Mouse (Mus musculus): Measurements from ENCODE around the gene Ttbk2. TPM values are rescaled to one million over a fixed set of nuclear protein-coding genes. Genes with fewer than 3 reads are reported as not detected.
A peak's percentile ranks its signal among the peaks of the same experiment; 100 is the strongest.

Ttbk2 gene
- polyA plus RNA-seq (2015; fragmentation: Nextera tagmentation; extraction: Ambion mirVana), result 2.0 and 2.3 TPM in 2 replicates

- Histone ChIP-seq H3K4me3 (ENCODE audit: low read depth, low read length) (peak within 1 kb of the TSS; percentile 85), H3K27ac (ENCODE audit: low read depth, low read length) (0 out of 2 replicates have a peak within 1 kb of the TSS, but pooled peaks have one; percentile 24), H3K27me3 (replicated peaks; ENCODE audit: control insufficient read depth, insufficient read depth, low read length) (no peaks in the 10 kb centered on the region), H3K9ac (ENCODE audit: low read depth, low read length) (peak within 1 kb of the TSS; percentile 75), H3K4me1 (replicated peaks; ENCODE audit: control insufficient read depth, insufficient read depth, low read length) (no peaks in the 10 kb centered on the region), H3K9me3 (ENCODE audit: control insufficient read depth) (no peaks in the 10 kb centered on the region), H3K4me2 (replicated peaks; ENCODE audit: low read depth) (peak within 1 kb of the TSS; percentile 72), H3K36me3 (ENCODE audit: control insufficient read depth, insufficient read depth) (no peaks in the 10 kb centered on the region)
- ATAC-seq, result peak; percentile 99
- 1% methylated on average over 39 of the region's 39 CpGs for WGBS
- peak; percentile 43 for TF ChIP-seq CTCF (IDR thresholded peaks at IDR 0.05; ENCODE audit: low read depth)
Observed at GRCm38 (mm10) chr2:120850424-120851082, at the start of gene Ttbk2. Ttbk2 (minus strand) TSS chr2:120850604.

GRCm38 (mm10) chr2:120896361-120896760, 46.0 kb upstream of the Ttbk2 start:
- WGBS, result 96% methylated on average over 3 of the region's 3 CpGs
- H3K9ac ChIP-seq (ENCODE audit: low read depth, low read length), result no peak overlapping the region

DNA sequence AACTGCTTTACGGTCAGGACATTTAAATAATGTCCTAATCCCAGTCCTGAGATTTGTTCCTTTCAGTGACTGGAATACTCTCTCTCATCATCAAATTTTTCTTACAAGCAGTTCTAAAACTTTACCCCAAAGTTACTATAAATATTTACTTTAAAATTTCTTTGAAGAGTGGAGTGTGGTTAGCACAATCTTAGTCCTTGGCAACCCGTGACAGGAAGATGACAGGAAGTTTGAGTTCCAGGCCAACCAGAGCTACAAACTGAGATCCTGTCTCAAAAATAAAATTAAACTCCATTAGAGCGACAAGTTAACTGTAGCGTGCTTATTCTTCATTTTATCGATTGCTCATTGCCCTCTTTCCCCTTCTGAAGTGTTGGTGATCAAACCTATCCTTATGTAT, 37.2 kb upstream of the Ttbk2 start:
- no peak overlapping the region for H3K9ac ChIP-seq (ENCODE audit: low read depth, low read length)
- WGBS, result 80% methylated on average over 5 of the region's 5 CpGs
- H3K36me3 ChIP-seq (ENCODE audit: control insufficient read depth, insufficient read depth), result peaks cover 56% of the 10 kb centered on the region
- no peaks in the 10 kb centered on the region for H3K9me3 ChIP-seq (ENCODE audit: control insufficient read depth)
- no peaks in the 10 kb centered on the region for H3K4me1 ChIP-seq (replicated peaks; ENCODE audit: control insufficient read depth, insufficient read depth, low read length)
- no peak overlapping the region for H3K4me3 ChIP-seq (ENCODE audit: low read depth, low read length)
- no peaks in the 10 kb centered on the region for H3K27me3 ChIP-seq (replicated peaks; ENCODE audit: control insufficient read depth, insufficient read depth, low read length)
- no peak overlapping the region for H3K4me2 ChIP-seq (replicated peaks; ENCODE audit: low read depth)
- no peak for TF ChIP-seq CTCF (IDR thresholded peaks at IDR 0.05; ENCODE audit: low read depth)
- ATAC-seq, result no peak
- no peak overlapping the region for H3K27ac ChIP-seq (ENCODE audit: low read depth, low read length)

More at GRCm38 (mm10) chr2:120896361-120896760, 46.0 kb upstream of the Ttbk2 start:
- no peak for ATAC-seq
- Histone ChIP-seq H3K36me3 (ENCODE audit: control insufficient read depth, insufficient read depth) (peaks cover 46% of the 10 kb centered on the region), H3K9me3 (ENCODE audit: control insufficient read depth) (no peaks in the 10 kb centered on the region), H3K4me2 (replicated peaks; ENCODE audit: low read depth) (no peak overlapping the region), H3K27ac (ENCODE audit: low read depth, low read length) (no peak overlapping the region), H3K4me3 (ENCODE audit: low read depth, low read length) (no peak overlapping the region), H3K27me3 (replicated peaks; ENCODE audit: control insufficient read depth, insufficient read depth, low read length) (no peaks in the 10 kb centered on the region), H3K4me1 (replicated peaks; ENCODE audit: control insufficient read depth, insufficient read depth, low read length) (no peaks in the 10 kb centered on the region)
- no peak for TF ChIP-seq CTCF (IDR thresholded peaks at IDR 0.05; ENCODE audit: low read depth)

GRCm38 (mm10) chr2:120873192-120873591, 22.8 kb upstream of the Ttbk2 start:
- Histone ChIP-seq H3K27me3 (replicated peaks; ENCODE audit: control insufficient read depth, insufficient read depth, low read length) (no peaks in the 10 kb centered on the region), H3K36me3 (ENCODE audit: control insufficient read depth, insufficient read depth) (peaks cover 41% of the 10 kb centered on the region), H3K27ac (ENCODE audit: low read depth, low read length) (no peak overlapping the region), H3K9me3 (ENCODE audit: control insufficient read depth) (no peaks in the 10 kb centered on the region), H3K4me2 (replicated peaks; ENCODE audit: low read depth) (no peak overlapping the region), H3K9ac (ENCODE audit: low read depth, low read length) (no peak overlapping the region), H3K4me1 (replicated peaks; ENCODE audit: control insufficient read depth, insufficient read depth, low read length) (no peaks in the 10 kb centered on the region), H3K4me3 (ENCODE audit: low read depth, low read length) (no peak overlapping the region)
- no peak for ATAC-seq
- WGBS, result 87% methylated on average over 2 of the region's 2 CpGs
- no peak for TF ChIP-seq CTCF (IDR thresholded peaks at IDR 0.05; ENCODE audit: low read depth)

DNA sequence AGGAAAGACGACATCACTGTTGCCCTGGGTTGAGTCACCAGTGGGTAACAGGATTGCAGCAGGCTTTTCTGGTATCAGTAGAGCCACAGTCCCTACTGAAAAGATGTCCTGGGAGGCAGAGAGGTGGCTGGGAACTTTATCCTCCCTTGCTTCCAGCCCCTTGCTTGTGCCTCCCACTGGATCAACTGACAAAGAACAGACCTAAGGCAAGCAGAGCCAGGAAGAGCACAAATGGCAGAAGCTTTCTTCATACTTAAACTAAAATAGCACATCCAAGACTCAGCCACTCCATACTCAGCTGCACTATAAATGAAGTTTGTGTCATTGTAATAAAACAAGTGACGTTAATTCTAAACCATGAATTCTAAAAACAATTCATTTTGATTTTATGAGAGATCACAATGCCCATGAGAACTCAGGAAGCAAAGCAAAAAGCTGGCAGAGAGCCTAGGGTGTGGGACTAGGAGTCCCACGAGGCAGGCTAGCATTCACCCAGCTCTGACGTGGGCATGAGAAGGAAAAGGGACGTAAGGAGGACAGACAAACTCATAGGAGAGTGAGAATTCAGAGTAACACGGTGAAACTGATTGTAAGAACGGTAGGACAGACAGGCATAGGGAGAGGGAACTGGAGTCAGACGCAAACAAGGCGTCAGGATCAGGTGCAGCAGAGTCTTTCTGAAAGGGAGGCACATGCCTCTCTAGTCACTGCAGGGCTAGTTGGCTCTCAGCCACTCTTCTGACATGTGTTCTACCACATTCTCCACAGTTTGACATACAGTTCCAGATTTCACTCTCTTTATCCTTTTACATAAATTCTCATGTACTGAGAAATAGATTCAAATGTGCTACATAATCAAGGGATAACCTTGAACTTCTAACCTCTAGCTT, 21.3 kb upstream of the Ttbk2 start:
- 77% methylated on average over 9 of the region's 9 CpGs for WGBS
- Histone ChIP-seq H3K4me1 (replicated peaks; ENCODE audit: control insufficient read depth, insufficient read depth, low read length) (no peaks in the 10 kb centered on the region), H3K27ac (ENCODE audit: low read depth, low read length) (no peak overlapping the region), H3K36me3 (ENCODE audit: control insufficient read depth, insufficient read depth) (peaks cover 42% of the 10 kb centered on the region), H3K4me2 (replicated peaks; ENCODE audit: low read depth) (no peak overlapping the region), H3K9ac (ENCODE audit: low read depth, low read length) (no peak overlapping the region), H3K27me3 (replicated peaks; ENCODE audit: control insufficient read depth, insufficient read depth, low read length) (no peaks in the 10 kb centered on the region), H3K9me3 (ENCODE audit: control insufficient read depth) (no peaks in the 10 kb centered on the region), H3K4me3 (ENCODE audit: low read depth, low read length) (no peak overlapping the region)
- ATAC-seq, result no peak
- TF ChIP-seq CTCF (IDR thresholded peaks at IDR 0.05; ENCODE audit: low read depth), result no peak

GRCm38 (mm10) chr2:120867336-120867735, 16.9 kb upstream of the Ttbk2 start:
- WGBS, result 90% methylated on average over 5 of the region's 5 CpGs
- no peak for ATAC-seq
- H3K27me3 ChIP-seq (replicated peaks; ENCODE audit: control insufficient read depth, insufficient read depth, low read length), result no peaks in the 10 kb centered on the region

More at GRCm38 (mm10) chr2:120867336-120867735, 16.9 kb upstream of the Ttbk2 start:
- H3K4me1 ChIP-seq (replicated peaks; ENCODE audit: control insufficient read depth, insufficient read depth, low read length), result no peaks in the 10 kb centered on the region
- no peak for TF ChIP-seq CTCF (IDR thresholded peaks at IDR 0.05; ENCODE audit: low read depth)
- H3K36me3 ChIP-seq (ENCODE audit: control insufficient read depth, insufficient read depth), result peaks cover 47% of the 10 kb centered on the region
- no peak overlapping the region for H3K4me2 ChIP-seq (replicated peaks; ENCODE audit: low read depth)
- no peak overlapping the region for H3K4me3 ChIP-seq (ENCODE audit: low read depth, low read length)
- H3K9ac ChIP-seq (ENCODE audit: low read depth, low read length), result no peak overlapping the region
- H3K27ac ChIP-seq (ENCODE audit: low read depth, low read length), result no peak overlapping the region
- H3K9me3 ChIP-seq (ENCODE audit: control insufficient read depth), result no peaks in the 10 kb centered on the region

Data from intestine, postnatal 0 days (tissue).